Mouse (Mus musculus) skeletal muscle tissue, adult 2 months (tissue): ENCODE data around the gene Kdm5b.
"Not testable (repeated sequence)": the region's sequence is repeated elsewhere in the genome, so short reads cannot be mapped to it uniquely, and the experiment has no call there.

Experiments
- DNase-seq: peaks from one replicate; pipeline ENCODE4 v3.0.0-alpha.2; 2012; ENCODE audit warnings: low read depth, low spot score

Kdm5b gene

DNA sequence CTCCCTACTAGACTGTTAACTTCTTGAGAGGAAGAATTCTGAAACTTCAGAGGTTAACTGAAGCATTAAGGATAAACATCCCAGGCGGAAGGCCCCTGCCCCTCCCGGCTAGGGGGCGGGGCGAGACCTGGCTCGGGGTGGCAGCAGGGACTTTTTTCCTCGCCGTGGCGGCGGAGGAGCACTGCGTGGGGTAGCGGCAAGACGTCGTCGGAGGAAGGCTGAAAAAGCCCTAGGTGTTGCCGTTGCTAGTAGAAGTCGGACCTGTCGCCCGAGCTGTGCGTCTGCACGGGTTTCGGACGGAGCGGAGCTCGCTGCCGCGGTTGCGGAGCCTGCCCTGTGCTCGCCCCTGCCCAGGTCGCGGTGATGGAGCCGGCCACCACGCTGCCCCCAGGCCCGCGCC, at the start of gene Kdm5b:
TSS of gene Kdm5b (plus strand) at position 196 of the 400 bp plus-strand sequence.
- DNase-seq: peak; percentile 79

GRCm38 (mm10) chr1:134512183-134512582, 47.8 kb upstream of the Kdm5b start:
- no peak for DNase-seq

DNA sequence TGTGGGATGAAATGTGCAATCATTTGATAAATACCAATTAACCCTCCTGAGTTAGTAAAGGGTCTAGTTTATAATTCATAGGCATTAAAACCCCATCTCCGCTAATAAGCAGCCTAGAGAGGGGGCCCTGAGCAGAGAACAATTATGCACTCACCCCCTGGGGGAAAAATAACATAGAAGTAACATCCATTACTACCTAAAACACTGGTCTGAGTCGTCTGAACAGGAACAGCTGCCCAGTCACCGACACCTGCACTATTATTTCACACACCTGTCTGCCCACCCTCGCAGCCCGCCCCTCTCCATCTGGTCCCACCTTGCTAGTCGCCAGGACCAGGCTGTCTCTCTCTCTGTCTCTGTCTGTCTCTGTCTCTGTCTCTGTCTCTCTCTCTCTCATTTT, 47.4 kb upstream of the Kdm5b start:
- no peak for DNase-seq

DNA sequence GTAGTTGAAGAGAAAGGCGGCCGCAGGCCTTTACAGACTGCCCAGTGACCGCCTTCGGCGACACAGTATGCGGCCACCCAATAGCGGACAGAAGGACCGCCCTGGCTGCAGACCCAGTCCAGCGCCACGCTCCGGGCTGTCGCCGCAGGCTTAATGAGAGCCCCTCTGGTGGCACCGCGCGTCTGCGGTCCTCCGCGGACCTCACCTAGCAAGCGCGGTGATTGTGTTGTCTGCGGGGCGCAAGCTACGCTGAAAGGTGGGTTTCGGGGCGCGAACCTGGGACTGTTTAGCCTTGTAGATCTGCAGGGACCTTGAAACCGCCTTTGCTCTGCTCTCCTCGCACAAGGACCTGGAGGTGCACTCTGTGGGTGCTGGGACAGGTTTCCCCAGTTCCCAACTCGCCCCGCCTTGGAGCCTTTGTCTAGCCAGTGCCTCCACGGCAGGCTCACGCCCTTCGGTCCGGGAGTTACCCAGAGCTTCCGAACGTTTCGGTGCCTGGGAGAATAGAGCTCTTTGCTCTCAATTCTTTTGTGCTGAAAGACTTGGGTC, 46.6 kb upstream of the Kdm5b start:
- no peak for DNase-seq

GRCm38 (mm10) chr1:134513876-134514590, 45.9 kb upstream of the Kdm5b start:
- no peak for DNase-seq

DNA sequence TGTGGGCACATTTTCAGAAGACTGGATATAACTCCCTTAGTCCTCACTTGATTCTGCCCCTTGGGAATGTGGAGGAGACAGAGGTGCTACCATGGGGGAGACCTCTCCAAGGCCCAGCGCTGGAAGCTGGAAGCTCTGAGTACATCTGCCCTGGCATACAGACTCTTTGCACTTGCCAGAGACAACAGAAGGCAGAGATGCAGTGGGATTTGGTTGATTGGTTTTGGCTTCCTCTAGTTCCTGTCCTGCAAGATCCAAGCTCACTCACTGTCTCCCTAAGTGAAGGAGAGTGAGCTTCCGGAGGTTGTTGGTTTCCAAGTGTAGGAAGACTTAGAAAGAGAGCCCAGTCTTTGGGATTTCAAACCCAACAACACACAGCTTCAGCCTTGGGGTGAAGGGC, 44.1 kb upstream of the Kdm5b start:
- DNase-seq: no peak

- DNase-seq: no peak
Measured at GRCm38 (mm10) chr1:134516491-134517198, 43.3 kb upstream of the Kdm5b start.

- not testable (repeated sequence) for DNase-seq
Measured at GRCm38 (mm10) chr1:134517841-134518240, 42.1 kb upstream of the Kdm5b start.

- peak; percentile 84 for DNase-seq
Measured at GRCm38 (mm10) chr1:134518677-134519076, 41.3 kb upstream of the Kdm5b start.

DNA sequence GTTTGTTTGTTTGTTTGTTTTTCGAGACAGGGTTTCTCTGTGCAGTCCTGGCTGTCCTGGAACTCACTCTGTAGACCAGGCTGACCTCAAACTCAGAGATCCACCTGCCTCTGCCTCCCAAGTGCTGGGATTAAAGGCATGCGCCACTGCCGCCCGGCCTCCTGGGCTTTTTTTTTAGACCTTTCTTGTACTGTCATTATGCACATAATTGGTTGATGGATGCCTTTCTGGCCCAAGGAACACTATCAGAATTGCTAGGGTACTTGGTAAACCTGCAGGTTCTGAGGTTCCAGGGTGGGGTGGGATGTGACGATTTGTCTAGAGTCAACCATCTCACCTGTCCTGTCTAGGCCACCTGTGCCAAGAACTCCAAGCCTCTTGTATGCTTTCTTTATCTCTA, 40.8 kb upstream of the Kdm5b start:
- DNase-seq: not testable (repeated sequence)

GRCm38 (mm10) chr1:134520001-134520721, 39.8 kb upstream of the Kdm5b start:
- no peak for DNase-seq

DNA sequence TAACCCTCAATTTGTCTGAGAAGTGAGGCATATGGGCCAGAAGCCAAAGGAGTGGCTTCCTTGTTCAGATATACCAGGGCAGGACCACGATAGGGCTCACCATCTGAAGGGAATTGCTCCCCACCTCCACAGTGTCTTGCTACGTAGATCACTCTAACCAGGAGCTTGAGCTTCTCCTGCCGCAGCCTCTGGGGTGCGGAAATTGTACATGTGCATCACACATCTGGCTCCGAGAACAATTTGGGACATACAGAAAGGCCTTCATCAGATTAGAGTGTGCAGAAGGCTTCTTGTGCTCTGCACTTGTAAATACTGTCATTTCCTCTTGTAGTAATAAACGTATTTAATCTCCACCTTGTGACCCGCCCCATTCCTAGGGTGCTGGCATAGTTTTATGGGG, 38.8 kb upstream of the Kdm5b start:
- DNase-seq: no peak

DNA sequence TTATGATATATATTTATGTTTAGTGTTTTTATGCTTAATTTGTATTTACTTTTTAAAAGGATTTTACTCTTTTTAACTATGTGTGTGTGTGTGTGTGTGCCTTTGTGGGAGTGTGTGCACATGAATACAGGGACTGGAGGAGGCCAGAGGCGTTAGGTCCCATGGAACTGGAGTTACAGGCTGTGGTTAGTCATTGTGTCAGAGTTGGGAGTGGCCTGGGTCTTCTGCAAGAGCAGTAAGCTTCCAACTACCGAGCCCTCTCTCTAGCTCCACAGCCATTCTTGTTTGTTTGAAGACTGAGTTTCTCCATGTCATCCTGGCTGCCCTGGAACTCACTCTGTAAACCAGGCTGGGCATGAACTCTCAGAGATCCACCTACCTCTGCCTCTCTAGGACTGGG, 37.6 kb upstream of the Kdm5b start:
- no peak for DNase-seq

GRCm38 (mm10) chr1:134524424-134524823, 35.5 kb upstream of the Kdm5b start:
- DNase-seq: no peak

GRCm38 (mm10) chr1:134525015-134525414, 35.0 kb upstream of the Kdm5b start:
- DNase-seq: no peak

DNA sequence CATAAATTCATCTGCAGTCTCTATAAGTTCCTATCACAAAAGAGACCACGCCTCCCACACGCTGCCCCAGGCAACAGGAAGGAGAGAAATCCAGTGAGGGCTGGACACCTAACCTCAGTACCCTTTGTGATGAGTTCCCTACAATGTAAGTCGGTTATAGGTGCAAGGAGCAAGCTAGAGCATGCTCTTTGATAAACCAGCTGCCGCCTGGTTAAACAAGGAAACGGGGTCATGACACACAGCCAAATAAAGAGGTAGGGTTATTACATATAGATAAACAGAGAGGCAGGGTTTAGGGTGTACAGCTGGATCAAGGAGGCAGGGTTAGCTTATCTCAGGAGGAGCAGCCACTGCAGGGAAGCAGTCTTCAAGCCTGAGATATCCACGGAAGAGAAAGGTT, 33.2 kb upstream of the Kdm5b start:
- DNase-seq: no peak

- no peak for DNase-seq
Measured at GRCm38 (mm10) chr1:134530618-134531017, 29.4 kb upstream of the Kdm5b start.

DNA sequence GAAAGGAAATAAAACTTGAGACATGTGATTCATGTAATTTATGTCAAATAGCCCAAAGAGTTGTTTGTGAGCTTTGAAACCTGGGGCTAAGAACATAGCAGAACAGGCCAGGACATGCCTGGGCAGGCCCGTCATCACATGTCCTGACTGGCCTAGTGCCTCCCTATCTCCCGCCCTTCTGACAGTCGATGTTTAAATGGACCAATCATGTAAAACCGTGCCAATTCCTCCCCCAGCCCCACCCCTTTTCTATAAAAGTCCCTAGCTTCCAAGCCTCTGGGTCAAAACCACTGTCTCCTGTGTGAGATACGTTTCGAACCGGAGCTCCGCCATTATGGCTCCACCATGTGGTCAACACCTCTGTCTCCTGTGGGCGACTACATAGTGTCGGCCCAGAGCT, 26.3 kb upstream of the Kdm5b start:
- not testable (repeated sequence) for DNase-seq

- DNase-seq: no peak
Measured at GRCm38 (mm10) chr1:134535054-134535453, 24.9 kb upstream of the Kdm5b start.

DNA sequence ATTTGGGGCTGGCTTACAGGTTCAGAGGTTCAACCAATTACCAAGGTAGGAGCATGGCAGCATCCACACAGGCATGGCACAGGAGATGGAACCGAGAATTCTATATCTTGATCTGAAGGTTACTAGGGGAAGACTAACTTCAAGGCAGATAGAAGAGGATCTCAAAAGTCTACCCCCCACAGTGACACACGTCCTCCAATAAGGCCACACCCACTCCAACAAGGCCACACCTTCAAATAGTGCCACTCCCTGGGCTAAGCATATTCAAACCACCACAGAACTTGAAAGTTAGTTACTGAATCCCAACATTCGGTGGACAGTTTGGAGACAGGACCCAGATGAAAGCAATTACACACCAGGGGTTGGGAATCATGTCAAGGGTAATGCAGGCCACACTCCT, 24.5 kb upstream of the Kdm5b start:
- no peak for DNase-seq

DNA sequence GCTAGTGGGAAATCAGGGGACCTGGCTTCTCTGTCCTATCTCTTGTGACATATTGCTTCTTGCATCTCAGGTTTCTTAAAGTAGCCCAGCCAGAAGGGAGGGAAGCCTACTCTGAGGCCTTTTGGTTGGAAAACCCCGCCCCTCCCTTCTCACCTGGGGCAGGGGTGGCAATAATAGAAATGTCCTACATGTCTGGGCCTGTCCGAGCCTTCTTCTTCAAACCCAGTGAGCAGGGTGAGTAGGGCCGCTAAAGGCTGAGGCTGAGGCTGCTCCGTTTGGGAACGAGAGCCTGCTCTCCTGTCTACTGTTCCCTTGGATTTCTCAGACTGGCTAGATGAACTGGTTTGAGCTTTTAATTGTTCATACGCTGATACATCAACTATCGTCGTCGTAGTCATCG, 19.4 kb upstream of the Kdm5b start:
- DNase-seq: no peak

DNA sequence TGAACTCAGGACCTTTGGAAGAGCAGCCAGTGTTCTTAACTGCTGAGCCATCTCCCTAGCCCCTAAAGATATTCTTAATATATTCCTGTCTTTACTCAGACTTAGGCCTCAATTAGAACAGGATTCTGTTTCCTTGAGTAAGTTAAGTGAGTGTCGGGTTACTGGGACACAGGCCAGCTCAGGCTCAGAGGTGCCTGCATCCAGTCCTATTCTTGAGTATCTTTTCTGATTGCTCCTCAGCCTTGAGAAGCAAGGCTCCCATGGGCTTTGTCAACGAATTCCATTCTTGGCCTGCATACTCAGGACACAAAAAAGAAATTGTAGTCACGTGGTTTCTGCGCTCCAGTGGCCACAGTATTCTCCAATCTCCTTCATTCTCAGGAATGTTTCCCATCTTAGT, 11.7 kb upstream of the Kdm5b start:
- DNase-seq: no peak
